Mouse (Mus musculus): ENCODE results near the gene Fam53b.

Gene Fam53b

GRCm38 (mm10) chr7:132811716-132812618 lies 1.7 kb downstream of the Fam53b start:
- DNase-seq (ENCODE audit: low read depth, low spot score) = peak; percentile 38

GRCm38 (mm10) chr7:132810879-132811278 lies 2.8 kb downstream of the Fam53b start:
- DNase-seq (ENCODE audit: low read depth, low spot score) = peak; percentile 87

GRCm38 (mm10) chr7:132810368-132810767 lies 3.3 kb downstream of the Fam53b start:
- DNase-seq (ENCODE audit: low read depth, low spot score) = no peak

- no peak for DNase-seq (ENCODE audit: low read depth, low spot score)
These were observed 4.0 kb downstream of the Fam53b start for GRCm38 (mm10) chr7:132809721-132810120.

GRCm38 (mm10) chr7:132808841-132809682 lies 4.6 kb downstream of the Fam53b start:
- no peak for DNase-seq (ENCODE audit: low read depth, low spot score)

- no peak for DNase-seq (ENCODE audit: low read depth, low spot score)
These were observed 5.5 kb downstream of the Fam53b start for GRCm38 (mm10) chr7:132808051-132808796.

- no peak for DNase-seq (ENCODE audit: low read depth, low spot score)
These were observed 6.5 kb downstream of the Fam53b start for GRCm38 (mm10) chr7:132806926-132807857.

- DNase-seq (ENCODE audit: low read depth, low spot score) = no peak
These were observed 7.4 kb downstream of the Fam53b start for GRCm38 (mm10) chr7:132806286-132806685.

- DNase-seq (ENCODE audit: low read depth, low spot score) = peak; percentile 21
These were observed 8.7 kb downstream of the Fam53b start for GRCm38 (mm10) chr7:132804951-132805350.

GRCm38 (mm10) chr7:132804461-132804860 lies 9.2 kb downstream of the Fam53b start:
- no peak for DNase-seq (ENCODE audit: low read depth, low spot score)

GRCm38 (mm10) chr7:132803962-132804361 lies 9.7 kb downstream of the Fam53b start:
- peak; percentile 17 for DNase-seq (ENCODE audit: low read depth, low spot score)

GRCm38 (mm10) chr7:132803336-132803735 lies 10.3 kb downstream of the Fam53b start:
- DNase-seq (ENCODE audit: low read depth, low spot score) = no peak

GRCm38 (mm10) chr7:132802691-132803090 lies 11.0 kb downstream of the Fam53b start:
- no peak for DNase-seq (ENCODE audit: low read depth, low spot score)

GRCm38 (mm10) chr7:132802066-132802465 lies 11.6 kb downstream of the Fam53b start:
- DNase-seq (ENCODE audit: low read depth, low spot score) = no peak

- no peak for DNase-seq (ENCODE audit: low read depth, low spot score)
These were observed 12.2 kb downstream of the Fam53b start for GRCm38 (mm10) chr7:132801509-132801908.

- DNase-seq (ENCODE audit: low read depth, low spot score) = no peak
These were observed 12.8 kb downstream of the Fam53b start for GRCm38 (mm10) chr7:132800868-132801267.

- DNase-seq (ENCODE audit: low read depth, low spot score) = no peak
These were observed 14.3 kb downstream of the Fam53b start for GRCm38 (mm10) chr7:132799119-132800016.

GRCm38 (mm10) chr7:132795141-132795540 lies 18.5 kb downstream of the Fam53b start:
- no peak for DNase-seq (ENCODE audit: low read depth, low spot score)

GRCm38 (mm10) chr7:132793467-132793866 lies 20.2 kb downstream of the Fam53b start:
- no peak for DNase-seq (ENCODE audit: low read depth, low spot score)

All from c-Kit-negative CD71-positive TER-119-positive erythroid progenitor cells, embryonic 14.5 days (primary cell).